Mouse (Mus musculus) CD4-positive naive resting alpha-beta T cell, adult 76 days (primary cell): ENCODE measurements around the gene Rxfp4. TPM values are rescaled to one million over a fixed set of nuclear protein-coding genes. Genes with fewer than 3 reads are reported as not detected.

Experiments used
- total RNA-seq: library from RNA; stranded (reverse); gene quantifications from one replicate; pipeline ENCODE4 v1.2.4, GENCODE M21; 2023

The Rxfp4 gene
- not detected for total RNA-seq

GRCm38 (mm10) chr3:88652846-88653515 is at the start of gene Rxfp4:
Rxfp4 (minus strand) TSS chr3:88653142.

DNA sequence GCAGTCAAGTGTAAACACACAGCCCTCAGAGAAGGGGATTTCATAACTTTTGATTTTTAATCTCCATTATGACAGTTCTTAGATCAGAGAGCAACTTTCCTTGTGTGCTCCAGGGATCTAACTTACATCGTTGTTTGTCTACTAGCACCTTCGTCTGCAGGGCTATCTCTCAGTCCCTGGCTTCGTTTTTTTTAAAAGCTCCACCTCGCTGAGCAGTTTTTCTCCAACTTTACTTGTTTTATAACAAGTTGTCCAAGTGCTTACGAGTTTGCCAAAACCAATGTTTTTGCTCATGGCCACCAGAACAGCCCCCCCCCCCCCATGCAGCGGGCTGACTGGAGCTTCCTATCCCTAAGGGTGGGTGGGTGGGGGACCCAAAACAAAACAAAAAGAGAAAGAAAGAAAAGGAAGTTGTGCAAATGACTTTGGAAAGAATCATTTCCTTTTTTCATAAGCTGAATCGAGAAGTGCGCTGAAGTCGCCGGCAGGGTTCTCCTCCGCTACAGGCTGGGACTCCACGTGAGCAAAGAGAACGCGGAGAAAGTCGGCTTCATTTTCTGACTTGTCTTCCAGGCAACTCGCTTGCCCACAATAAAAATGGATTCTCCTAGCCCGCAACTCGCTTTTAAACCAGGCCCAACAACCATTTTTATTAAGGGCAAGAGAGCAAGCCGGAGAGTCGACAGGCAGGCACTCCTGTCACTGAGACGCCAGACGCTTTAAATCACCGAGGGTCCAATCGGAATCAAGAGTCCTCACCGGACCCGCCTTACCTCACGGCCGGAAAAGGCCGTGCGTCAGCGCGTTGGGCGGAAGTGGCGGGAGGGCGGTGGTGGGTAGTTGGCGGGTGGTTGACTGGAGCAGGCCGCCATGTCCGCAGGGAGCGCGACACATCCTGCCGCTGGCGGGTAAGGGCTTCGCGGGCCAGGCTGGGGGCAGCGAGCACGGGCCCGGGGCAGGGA is 32.3 kb upstream of the Rxfp4 start, which contains the start of gene Khdc4:
Gene Khdc4 (plus strand): TSS at position 824 of the 962 bp plus-strand sequence.

GRCm38 (mm10) chr3:88605666-88606065 is 47.3 kb downstream of the Rxfp4 start, which contains the start of gene Arhgef2:
Arhgef2 (plus strand) TSS chr3:88605966.

Other genes starting within 250 kb of the Rxfp4 start
- 49.6 TPM for gene Pmf1, start 242.8 kb downstream of the Rxfp4 start, total RNA-seq
- gene Slc25a44, start 228.0 kb downstream of the Rxfp4 start, total RNA-seq: 17.2 TPM
- 87.3 TPM for gene Sema4a, start 192.0 kb downstream of the Rxfp4 start, total RNA-seq
- gene Lmna, start 143.2 kb downstream of the Rxfp4 start, total RNA-seq: 33.3 TPM
- 2.3 TPM for gene Mex3a, start 120.7 kb downstream of the Rxfp4 start, total RNA-seq
- not detected for gene Rab25, start 104.8 kb downstream of the Rxfp4 start, total RNA-seq
- gene Lamtor2, start 100.1 kb downstream of the Rxfp4 start, total RNA-seq: 60.5 TPM
- 48.9 TPM for gene Ubqln4, start 99.4 kb downstream of the Rxfp4 start, total RNA-seq
- 61.2 TPM for gene Ssr2, start 77.3 kb downstream of the Rxfp4 start, total RNA-seq
- gene Arhgef2, start 47.2 kb downstream of the Rxfp4 start, total RNA-seq: 137 TPM
- 112 TPM for gene Khdc4, start 32.7 kb upstream of the Rxfp4 start, total RNA-seq
- 30.9 TPM for gene Rit1, start 63.7 kb upstream of the Rxfp4 start, total RNA-seq
- 6.2 TPM for gene Syt11, start 122.0 kb upstream of the Rxfp4 start, total RNA-seq
- gene Gon4l, start 182.1 kb upstream of the Rxfp4 start, total RNA-seq: 79.3 TPM